Comparison of ENCODE assay signal across 9 mouse cellular contexts in the genomic region with DNA sequence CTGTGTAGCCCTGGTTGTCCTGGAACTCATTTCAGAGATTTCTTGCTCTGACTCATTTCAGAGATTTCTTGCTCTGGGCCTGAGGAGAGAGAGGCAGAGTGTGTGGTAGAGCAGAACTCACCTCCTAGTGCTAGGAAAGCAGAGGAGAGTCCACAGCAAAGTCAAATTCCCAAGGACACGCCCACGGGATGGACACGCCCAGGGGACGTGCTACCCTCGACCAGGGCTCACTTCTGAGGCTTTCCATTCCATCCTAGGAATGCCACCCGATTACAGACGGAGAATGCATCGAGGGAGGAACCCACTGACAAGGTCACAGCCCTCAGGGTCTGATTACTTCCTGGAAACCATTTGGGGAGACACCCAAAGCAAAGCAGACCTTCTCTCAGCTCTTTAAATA. TPM values are rescaled to one million over a fixed set of nuclear protein-coding genes. Genes with fewer than 3 reads are reported as not detected.
A peak's percentile ranks its signal among the peaks of the same experiment; 100 is the strongest.
DNase-seq lines count a peak whose midpoint lies in the region; ATAC-seq and TF ChIP-seq lines count a peak whose summit lies in the region.
"Had no signal": no experiment of that assay in that cellular context is flagged by ENCODE, and none has a peak within 500 bp of the region (broad histone marks: within the 10 kb centered on the region; RNA-seq: fewer than 3 reads in every experiment).

No protein-coding gene starts in this region.

- H3K27me3 ChIP-seq in lung, postnatal 0 days (replicated peaks; ENCODE audit: insufficient read depth, low read length), result no peaks in the 10 kb centered on the region

- no peaks in the 10 kb centered on the region for H3K36me3 ChIP-seq in lung, postnatal 0 days (ENCODE audit: insufficient read depth, low read length)

- no peak for TF ChIP-seq CTCF in lung, postnatal 0 days (IDR thresholded peaks at IDR 0.05)

- intact Hi-C loops in heart, postnatal 10 days (cut with DNase I), result loop anchor here (5.0 kb wide), 1 partner anchor 89 kb away; no protein-coding TSS in a partner anchor

- ATAC-seq in lung, postnatal 0 days, result peak; percentile 49

- no peaks in the 10 kb centered on the region; the same call in 1 of the 2 replicates for H3K4me1 ChIP-seq in lung, postnatal 0 days (ENCODE audit: insufficient read depth, low read depth, low read length)

- WGBS in lung, postnatal 0 days, result 10% methylated on average over 8 of the region's 8 CpGs

- no peak overlapping the region for H3K9ac ChIP-seq in lung, postnatal 0 days (replicated peaks; ENCODE audit: low read depth)

- H3K9me3 ChIP-seq in lung, postnatal 0 days (ENCODE audit: low read length), result no peaks in the 10 kb centered on the region

- H3K27ac ChIP-seq in lung, postnatal 0 days (ENCODE audit: low read length), result no peak overlapping the region

- peak; percentile 37 for DNase-seq in gastrocnemius, adult 18-20 months (ENCODE audit: low spot score)
- no peak for DNase-seq in gastrocnemius, postnatal 10 days
- peak; percentile 23 for DNase-seq in adrenal gland, postnatal 25 days
- peak; percentile 50 to 59 for DNase-seq in heart, postnatal 10 days
- peak; percentile 30 for DNase-seq in lung, postnatal 0 days (ENCODE audit: low spot score)
- DNase-seq in left cerebral cortex, adult 9 months (ENCODE audit: low spot score in 2 of 2), result no peak
- DNase-seq in urinary bladder, postnatal 25 days (ENCODE audit: low spot score), result no peak
- DNase-seq in MN1 (ENCODE audit: low spot score), result no peak
- DNase-seq: left cerebral cortex, postnatal 4 days had no signal

- no peak overlapping the region for H3K4me3 ChIP-seq in lung, postnatal 0 days (ENCODE audit: low read depth, low read length)

- no peak overlapping the region for H3K4me2 ChIP-seq in lung, postnatal 0 days (replicated peaks; ENCODE audit: low read depth, low read length)

- no peak for TF ChIP-seq EP300 in lung, postnatal 0 days (IDR thresholded peaks at IDR 0.05)

RNA-seq across cellular contexts. Expression of a gene that starts 39.9 kb away (rescaled TPM):
- total RNA-seq in gastrocnemius, adult 18-20 months (2021), result 100 to 1,000 TPM in 1 of 2 experiments, 10 to 100 TPM in 1; 97.7 to 101 TPM
- 10 to 100 TPM; 76.9 to 88.9 TPM for total RNA-seq in gastrocnemius, postnatal 10 days (2021)
- total RNA-seq in adrenal gland, postnatal 25 days (2021), result 174 and 183 TPM in 2 replicates
- total RNA-seq in heart, postnatal 10 days (2021), result 100 to 1,000 TPM; 222 to 225 TPM
- 89.8 and 98.3 TPM in 2 replicates for polyA plus RNA-seq in lung, postnatal 0 days (2015; fragmentation: Nextera tagmentation; extraction: Ambion mirVana)

Comparison
In these comparisons a context has a peak if more than half of its experiments do, and no peak if none do; other contexts are left out.
1. DNase-seq: peak in gastrocnemius, adult 18-20 months (single experiment), adrenal gland, postnatal 25 days (single experiment), heart, postnatal 10 days (2 of 2) and lung, postnatal 0 days (single experiment); none in gastrocnemius, postnatal 10 days (single experiment), left cerebral cortex, adult 9 months (0 of 2), urinary bladder, postnatal 25 days (single experiment) and MN1 (single experiment).